Mouse (Mus musculus) bone marrow, adult 2 months (tissue): ENCODE measurements around the gene Cmtm6.

Experiments used
- CTCF ChIP-seq: fragments of 200-500 bp; IDR thresholded peaks from 2 replicates; pipeline ENCODE4 v1.5.1; 2011; ENCODE audit warnings: low read length, control low read depth; ENCODE audit not compliant: control insufficient read depth, insufficient read depth
- POLR2A ChIP-seq: fragments of 200-500 bp; IDR thresholded peaks from 2 replicates; pipeline ENCODE4 v1.6.1; 2011; ENCODE audit warnings: low read depth, mild to moderate bottlenecking, control low read depth, low read length, borderline replicate concordance; ENCODE audit not compliant: control insufficient read depth

DNA sequence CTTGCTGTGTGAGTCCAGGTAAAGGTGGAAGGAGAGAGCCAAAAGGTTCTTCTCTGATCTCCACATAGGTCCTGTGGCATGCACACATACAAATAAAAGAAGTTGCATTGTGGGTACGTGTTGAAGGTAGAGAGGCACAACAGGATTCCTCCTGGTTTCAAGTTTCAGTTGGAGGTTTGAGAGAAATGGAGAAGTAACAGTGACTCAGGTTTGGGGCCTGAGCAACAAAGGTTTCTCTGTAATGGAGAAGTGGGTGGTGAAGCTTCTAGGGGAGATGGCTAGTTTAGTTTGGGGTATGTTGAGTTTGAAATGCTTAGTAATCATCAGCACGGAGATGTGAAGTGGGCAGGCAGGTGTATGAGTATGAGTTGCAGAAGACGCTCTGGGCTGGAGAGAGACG, 48.7 kb upstream of the Cmtm6 start:
- no peak for TF ChIP-seq POLR2A
- no peak for TF ChIP-seq CTCF
